Mouse (Mus musculus): ENCODE measurements around the gene Ncan.

Gene Ncan

GRCm38 (mm10) chr8:70120667-70121066, at the start of gene Ncan:
Gene Ncan (minus strand): TSS chr8:70120873.
- peak; percentile 85 for DNase-seq

- no peak for DNase-seq
Observed at GRCm38 (mm10) chr8:70170116-70170515, 49.4 kb upstream of the Ncan start.

- peak; percentile 84 for DNase-seq
Observed at GRCm38 (mm10) chr8:70166504-70167110, 45.9 kb upstream of the Ncan start.

GRCm38 (mm10) chr8:70163316-70163715, 42.6 kb upstream of the Ncan start:
- no peak for DNase-seq

- DNase-seq: no peak
Observed at GRCm38 (mm10) chr8:70160015-70160414, 39.3 kb upstream of the Ncan start.

GRCm38 (mm10) chr8:70159211-70159610, 38.5 kb upstream of the Ncan start:
- DNase-seq: no peak

GRCm38 (mm10) chr8:70158069-70158853, 37.6 kb upstream of the Ncan start:
- DNase-seq: peak; percentile 85

- no peak for DNase-seq
Observed at GRCm38 (mm10) chr8:70157240-70157800, 36.6 kb upstream of the Ncan start.

GRCm38 (mm10) chr8:70152537-70153257, 32.0 kb upstream of the Ncan start:
- DNase-seq: peak; percentile 88

- DNase-seq: no peak
Observed at GRCm38 (mm10) chr8:70150158-70150557, 29.5 kb upstream of the Ncan start.

GRCm38 (mm10) chr8:70147678-70148607, 27.3 kb upstream of the Ncan start:
- DNase-seq: no peak

- no peak for DNase-seq
Observed at GRCm38 (mm10) chr8:70139981-70140380, 19.3 kb upstream of the Ncan start.

- peak; percentile 100 for DNase-seq
Observed at GRCm38 (mm10) chr8:70139026-70139857, 18.6 kb upstream of the Ncan start, which contains the start of the genes Rfxank, Borcs8 and Mef2b. Gene Rfxank (minus strand): TSS chr8:70139154. Gene Borcs8 (plus strand): TSS chr8:70139499. Gene Mef2b (plus strand): TSS chr8:70139711.

- no peak for DNase-seq
Observed at GRCm38 (mm10) chr8:70137890-70138289, 17.2 kb upstream of the Ncan start.

- DNase-seq: no peak
Observed at GRCm38 (mm10) chr8:70136591-70136990, 15.9 kb upstream of the Ncan start.

GRCm38 (mm10) chr8:70134931-70135330, 14.3 kb upstream of the Ncan start:
- no peak for DNase-seq

GRCm38 (mm10) chr8:70134086-70134485, 13.4 kb upstream of the Ncan start:
- no peak for DNase-seq

GRCm38 (mm10) chr8:70131166-70131883, 10.7 kb upstream of the Ncan start, which contains the start of gene Nr2c2ap:
Gene Nr2c2ap (plus strand): TSS chr8:70131333.
- peak; percentile 91 for DNase-seq

- no peak for DNase-seq
Observed at GRCm38 (mm10) chr8:70130066-70130465, 9.4 kb upstream of the Ncan start.

GRCm38 (mm10) chr8:70129309-70129952, 8.8 kb upstream of the Ncan start:
- peak; percentile 34 for DNase-seq
